Comparison of ENCODE assay signal across 14 mouse cellular contexts in genomic region chr2:11067384-11067783, GRCm38 (mm10).
"Had no signal": no experiment of that assay in that cellular context is flagged by ENCODE, and none has a peak within 500 bp of the region (broad histone marks: within the 10 kb centered on the region; RNA-seq: fewer than 3 reads in every experiment).

No protein-coding gene starts in this region.

- DNase-seq: kidney, postnatal 36 days; layer of hippocampus, adult 9-11 months; layer of hippocampus, postnatal 36 days; lung, embryonic 14.5 days; lung, postnatal 10 days; lung, postnatal 4 days; thymus, adult 18-20 months; thymus, postnatal 14 days had no signal

- H3K4me2 ChIP-seq: limb, embryonic 15.5 days; liver, embryonic 12.5 days; lung, embryonic 14.5 days; midbrain, embryonic 15.5 days; neural tube, embryonic 13.5 days had no signal

- H3K9ac ChIP-seq: limb, embryonic 15.5 days; liver, embryonic 12.5 days; lung, embryonic 14.5 days; midbrain, embryonic 15.5 days; neural tube, embryonic 13.5 days had no signal

- H3K9me3 ChIP-seq: limb, embryonic 15.5 days; liver, embryonic 12.5 days; midbrain, embryonic 10.5 days; midbrain, embryonic 15.5 days; neural tube, embryonic 13.5 days had no signal

- H3K27ac ChIP-seq: limb, embryonic 15.5 days; liver, embryonic 12.5 days; midbrain, embryonic 10.5 days; midbrain, embryonic 15.5 days; neural tube, embryonic 13.5 days; stomach, postnatal 0 days had no signal

- H3K36me3 ChIP-seq: limb, embryonic 15.5 days; liver, embryonic 12.5 days; midbrain, embryonic 10.5 days; midbrain, embryonic 15.5 days; neural tube, embryonic 13.5 days had no signal

- H3K27me3 ChIP-seq: limb, embryonic 15.5 days; liver, embryonic 12.5 days; midbrain, embryonic 15.5 days; neural tube, embryonic 13.5 days had no signal

- H3K4me3 ChIP-seq: limb, embryonic 15.5 days; liver, embryonic 12.5 days; midbrain, embryonic 10.5 days; midbrain, embryonic 15.5 days; neural tube, embryonic 13.5 days had no signal

- ATAC-seq: liver, embryonic 12.5 days; midbrain, embryonic 15.5 days had no signal

- H3K4me1 ChIP-seq: limb, embryonic 15.5 days; liver, embryonic 12.5 days; midbrain, embryonic 10.5 days; midbrain, embryonic 15.5 days; neural tube, embryonic 13.5 days had no signal
